Mouse (Mus musculus): ENCODE measurements at regions not wholly inside any gene's neighbourhood (a gene's known extent, or its start where the extent isn't known, plus 50 kb on each side); places are given as distances from the start of the nearest gene placed in this dataset.
"Not testable (repeated sequence)": the region's sequence is repeated elsewhere in the genome, so short reads cannot be mapped to it uniquely, and the experiment has no call there.

- TF ChIP-seq EP300 (IDR thresholded peaks at IDR 0.05; ENCODE audit: low read depth): no peak
- TF ChIP-seq CTCF (IDR thresholded peaks at IDR 0.05; ENCODE audit: low read depth): no peak
- DNase-seq (ENCODE audit: low spot score) (no peak), ATAC-seq (ENCODE audit: insufficient read depth, low read depth) (no peak)
- no peaks in the 10 kb centered on the region for H3K9me3 ChIP-seq (replicated peaks; ENCODE audit: control insufficient read depth, low read length)
- H3K4me2 ChIP-seq (ENCODE audit: low read depth, low read length): no peak overlapping the region
- no peaks in the 10 kb centered on the region for H3K27me3 ChIP-seq (ENCODE audit: control insufficient read depth, insufficient read depth, low read length)
- no peak overlapping the region for H3K27ac ChIP-seq (ENCODE audit: low read depth)
- H3K9ac ChIP-seq (replicated peaks; ENCODE audit: low read depth, low read length): no peak overlapping the region
- no peaks in the 10 kb centered on the region for H3K36me3 ChIP-seq (replicated peaks; ENCODE audit: control insufficient read depth, insufficient read depth, low read length)
- H3K4me3 ChIP-seq (ENCODE audit: low read depth, low read length): no peak overlapping the region
- no peaks in the 10 kb centered on the region for H3K4me1 ChIP-seq (ENCODE audit: control insufficient read depth, insufficient read depth)
- WGBS: 59% methylated on average over 5 of the region's 5 CpGs
Measured at GRCm38 (mm10) chr3:21667349-21668143, 408.9 kb upstream of the Tbl1xr1 start.

GRCm38 (mm10) chr3:21671885-21672284 is 404.6 kb upstream of the Tbl1xr1 start:
- no peak overlapping the region for H3K27ac ChIP-seq (ENCODE audit: low read depth)

GRCm38 (mm10) chr3:21672492-21672891 is 404.0 kb upstream of the Tbl1xr1 start:
- Histone ChIP-seq H3K27me3 (ENCODE audit: control insufficient read depth, insufficient read depth, low read length) (no peaks in the 10 kb centered on the region), H3K4me3 (ENCODE audit: low read depth, low read length) (no peak overlapping the region), H3K27ac (ENCODE audit: low read depth) (no peak overlapping the region), H3K4me2 (ENCODE audit: low read depth, low read length) (no peak overlapping the region), H3K9me3 (replicated peaks; ENCODE audit: control insufficient read depth, low read length) (no peaks in the 10 kb centered on the region), H3K4me1 (ENCODE audit: control insufficient read depth, insufficient read depth) (no peaks in the 10 kb centered on the region), H3K9ac (replicated peaks; ENCODE audit: low read depth, low read length) (no peak overlapping the region), H3K36me3 (replicated peaks; ENCODE audit: control insufficient read depth, insufficient read depth, low read length) (no peaks in the 10 kb centered on the region)
- DNase-seq (ENCODE audit: low spot score) (no peak), ATAC-seq (ENCODE audit: insufficient read depth, low read depth) (no peak)
- WGBS: 78% methylated on average over 2 of the region's 2 CpGs
- no peak for TF ChIP-seq CTCF (IDR thresholded peaks at IDR 0.05; ENCODE audit: low read depth)
- no peak for TF ChIP-seq EP300 (IDR thresholded peaks at IDR 0.05; ENCODE audit: low read depth)

More at GRCm38 (mm10) chr3:21671885-21672284, 404.6 kb upstream of the Tbl1xr1 start:
- Histone ChIP-seq H3K9me3 (replicated peaks; ENCODE audit: control insufficient read depth, low read length) (no peaks in the 10 kb centered on the region), H3K4me3 (ENCODE audit: low read depth, low read length) (no peak overlapping the region), H3K36me3 (replicated peaks; ENCODE audit: control insufficient read depth, insufficient read depth, low read length) (no peaks in the 10 kb centered on the region), H3K27me3 (ENCODE audit: control insufficient read depth, insufficient read depth, low read length) (no peaks in the 10 kb centered on the region), H3K9ac (replicated peaks; ENCODE audit: low read depth, low read length) (no peak overlapping the region), H3K4me2 (ENCODE audit: low read depth, low read length) (no peak overlapping the region), H3K4me1 (ENCODE audit: control insufficient read depth, insufficient read depth) (no peaks in the 10 kb centered on the region)
- TF ChIP-seq CTCF (IDR thresholded peaks at IDR 0.05; ENCODE audit: low read depth) (no peak), EP300 (IDR thresholded peaks at IDR 0.05; ENCODE audit: low read depth) (no peak)
- 82% methylated on average over 2 of the region's 2 CpGs for WGBS
- DNase-seq (ENCODE audit: low spot score) (no peak), ATAC-seq (ENCODE audit: insufficient read depth, low read depth) (no peak)

- Histone ChIP-seq H3K27ac (ENCODE audit: low read depth) (no peak overlapping the region), H3K9me3 (replicated peaks; ENCODE audit: control insufficient read depth, low read length) (no peaks in the 10 kb centered on the region), H3K9ac (replicated peaks; ENCODE audit: low read depth, low read length) (no peak overlapping the region), H3K36me3 (replicated peaks; ENCODE audit: control insufficient read depth, insufficient read depth, low read length) (no peaks in the 10 kb centered on the region), H3K4me3 (ENCODE audit: low read depth, low read length) (no peak overlapping the region), H3K27me3 (ENCODE audit: control insufficient read depth, insufficient read depth, low read length) (no peaks in the 10 kb centered on the region), H3K4me2 (ENCODE audit: low read depth, low read length) (no peak overlapping the region), H3K4me1 (ENCODE audit: control insufficient read depth, insufficient read depth) (no peaks in the 10 kb centered on the region)
- 89% methylated on average over 2 of the region's 2 CpGs for WGBS
- DNase-seq (ENCODE audit: low spot score): no peak
- no peak for TF ChIP-seq EP300 (IDR thresholded peaks at IDR 0.05; ENCODE audit: low read depth)
- no peak for TF ChIP-seq CTCF (IDR thresholded peaks at IDR 0.05; ENCODE audit: low read depth)
- ATAC-seq (ENCODE audit: insufficient read depth, low read depth): no peak
Measured at GRCm38 (mm10) chr3:21673466-21673865, 403.0 kb upstream of the Tbl1xr1 start.

- Histone ChIP-seq H3K9ac (replicated peaks; ENCODE audit: low read depth, low read length) (no peak overlapping the region), H3K4me1 (ENCODE audit: control insufficient read depth, insufficient read depth) (no peaks in the 10 kb centered on the region), H3K9me3 (replicated peaks; ENCODE audit: control insufficient read depth, low read length) (no peaks in the 10 kb centered on the region), H3K27ac (ENCODE audit: low read depth) (no peak overlapping the region), H3K4me2 (ENCODE audit: low read depth, low read length) (no peak overlapping the region), H3K36me3 (replicated peaks; ENCODE audit: control insufficient read depth, insufficient read depth, low read length) (no peaks in the 10 kb centered on the region), H3K4me3 (ENCODE audit: low read depth, low read length) (no peak overlapping the region), H3K27me3 (ENCODE audit: control insufficient read depth, insufficient read depth, low read length) (no peaks in the 10 kb centered on the region)
- TF ChIP-seq EP300 (IDR thresholded peaks at IDR 0.05; ENCODE audit: low read depth) (no peak), CTCF (IDR thresholded peaks at IDR 0.05; ENCODE audit: low read depth) (no peak)
- ATAC-seq (ENCODE audit: insufficient read depth, low read depth) (no peak), DNase-seq (ENCODE audit: low spot score) (no peak)
Measured at GRCm38 (mm10) chr3:21678265-21678664, 398.2 kb upstream of the Tbl1xr1 start.

GRCm38 (mm10) chr3:21678734-21679133 is 397.7 kb upstream of the Tbl1xr1 start:
- TF ChIP-seq CTCF (IDR thresholded peaks at IDR 0.05; ENCODE audit: low read depth) (no peak), EP300 (IDR thresholded peaks at IDR 0.05; ENCODE audit: low read depth) (no peak)
- no peak for DNase-seq (ENCODE audit: low spot score)
- H3K9me3 ChIP-seq (replicated peaks; ENCODE audit: control insufficient read depth, low read length): no peaks in the 10 kb centered on the region
- no peaks in the 10 kb centered on the region for H3K4me1 ChIP-seq (ENCODE audit: control insufficient read depth, insufficient read depth)
- H3K36me3 ChIP-seq (replicated peaks; ENCODE audit: control insufficient read depth, insufficient read depth, low read length): no peaks in the 10 kb centered on the region
- H3K4me3 ChIP-seq (ENCODE audit: low read depth, low read length): no peak overlapping the region
- H3K27me3 ChIP-seq (ENCODE audit: control insufficient read depth, insufficient read depth, low read length): no peaks in the 10 kb centered on the region
- H3K27ac ChIP-seq (ENCODE audit: low read depth): no peak overlapping the region
- ATAC-seq (ENCODE audit: insufficient read depth, low read depth): no peak
- H3K4me2 ChIP-seq (ENCODE audit: low read depth, low read length): no peak overlapping the region
- no peak overlapping the region for H3K9ac ChIP-seq (replicated peaks; ENCODE audit: low read depth, low read length)

GRCm38 (mm10) chr3:21697980-21698672 is 378.3 kb upstream of the Tbl1xr1 start:
- DNase-seq (ENCODE audit: low spot score); H3K9me3 ChIP-seq (replicated peaks; ENCODE audit: control insufficient read depth, low read length); H3K4me3 ChIP-seq (ENCODE audit: low read depth, low read length); H3K4me1 ChIP-seq (ENCODE audit: control insufficient read depth, insufficient read depth); H3K9ac ChIP-seq (replicated peaks; ENCODE audit: low read depth, low read length); H3K27me3 ChIP-seq (ENCODE audit: control insufficient read depth, insufficient read depth, low read length); H3K4me2 ChIP-seq (ENCODE audit: low read depth, low read length); H3K27ac ChIP-seq (ENCODE audit: low read depth); H3K36me3 ChIP-seq (replicated peaks; ENCODE audit: control insufficient read depth, insufficient read depth, low read length); ATAC-seq (ENCODE audit: insufficient read depth, low read depth): not testable (repeated sequence)
- WGBS: 37% methylated on average over 1 of the region's 1 CpGs

Measured in heart, postnatal 0 days (tissue).